Mouse (Mus musculus) intestine, embryonic 16.5 days (tissue): Measurements from ENCODE around the gene Cebpe. TPM values are rescaled to one million over a fixed set of nuclear protein-coding genes. Genes with fewer than 3 reads are reported as not detected.

ENCODE experiments used
- ATAC-seq: fragments of 200-750 bp; cut with Nextera tagmentation; 2 replicates; pipeline ENCODE4 v1.8.0; 2017; ENCODE audit warnings: moderate TSS enrichment, moderate library complexity
- H3K27ac ChIP-seq: fragments of 300-500 bp; sonication (generic); 2 replicates; pipeline ENCODE4 v1.5.1; 2014; ENCODE audit warnings: mild to moderate bottlenecking, low read length
- H3K27me3 ChIP-seq: fragments of 300-500 bp; sonication (generic); replicated peaks from 2 replicates; pipeline ENCODE4 v1.6.1; 2014; ENCODE audit warnings: low read length, control low read depth, mixed read lengths; ENCODE audit not compliant: control insufficient read depth, insufficient read depth
- H3K36me3 ChIP-seq: fragments of 300-500 bp; sonication (generic); 2 replicates; pipeline ENCODE4 v1.6.1; 2014; ENCODE audit warnings: low read length, control low read depth; ENCODE audit not compliant: control insufficient read depth, insufficient read depth
- H3K4me1 ChIP-seq: fragments of 300-500 bp; sonication (generic); 2 replicates; pipeline ENCODE4 v1.6.1; 2014; ENCODE audit warnings: low read length, control low read depth, mixed read lengths; ENCODE audit not compliant: control insufficient read depth, insufficient read depth
- H3K4me2 ChIP-seq: fragments of 300-500 bp; sonication (generic); 2 replicates; pipeline ENCODE4 v1.6.1; 2014; ENCODE audit warnings: low read depth, low read length, control low read depth
- H3K4me3 ChIP-seq: fragments of 300-500 bp; sonication (generic); 2 replicates; pipeline ENCODE4 v1.5.1; 2014; ENCODE audit warnings: mild to moderate bottlenecking, low read length
- H3K9ac ChIP-seq: fragments of 300-500 bp; sonication (generic); 2 replicates; pipeline ENCODE4 v1.6.1; 2014; ENCODE audit warnings: low read depth, low read length
- H3K9me3 ChIP-seq: fragments of 300-500 bp; sonication (generic); 2 replicates; pipeline ENCODE4 v1.6.1; 2016; ENCODE audit warnings: low read length, control low read depth; ENCODE audit not compliant: control insufficient read depth
- WGBS: fragments of 180-500 bp; shearing (Covaris S2); extraction: QIAGEN DNeasy Blood & Tissue Kit; methylation state at CpG from one replicate; pipeline ENCODE4 v1.1.7; 2014; 5-methylcytosine and 5-hydroxymethylcytosine counted together
- polyA plus RNA-seq: library from polyadenylated mRNA; unstranded; fragments of >200 nt; fragmentation: Nextera tagmentation; extraction: Ambion mirVana; gene quantifications from 2 replicates; pipeline ENCODE4 v1.2.1, GENCODE M21; 2015

Cebpe gene
- polyA plus RNA-seq, 1 experiment from 2014 or later: not detected

GRCm38 (mm10) chr14:54669381-54669780 lies 42.6 kb downstream of the Cebpe start:
- Histone ChIP-seq H3K27ac (no peak overlapping the region), H3K36me3 (peaks cover 11% of the 10 kb centered on the region)

GRCm38 (mm10) chr14:54664477-54665222 lies 47.3 kb downstream of the Cebpe start:
- peaks cover 28% of the 10 kb centered on the region for H3K36me3 ChIP-seq
- no peaks in the 10 kb centered on the region for H3K9me3 ChIP-seq
- no peak overlapping the region for H3K9ac ChIP-seq
- no peaks in the 10 kb centered on the region for H3K27me3 ChIP-seq
- no peak for ATAC-seq
- no peak overlapping the region for H3K27ac ChIP-seq
- H3K4me2 ChIP-seq: no peak overlapping the region
- no peaks in the 10 kb centered on the region for H3K4me1 ChIP-seq
- WGBS: 91% methylated on average over 10 of the region's 10 CpGs
- no peak overlapping the region for H3K4me3 ChIP-seq

More at GRCm38 (mm10) chr14:54669381-54669780, 42.6 kb downstream of the Cebpe start:
- WGBS: 77% methylated on average over 4 of the region's 4 CpGs
- Histone ChIP-seq H3K27me3 (no peaks in the 10 kb centered on the region), H3K9ac (no peak overlapping the region), H3K9me3 (no peaks in the 10 kb centered on the region), H3K4me3 (no peak overlapping the region), H3K4me1 (no peaks in the 10 kb centered on the region), H3K4me2 (no peak overlapping the region)
- no peak for ATAC-seq

Other genes with a start within 250 kb of the Cebpe start
- 53.4 and 65.3 TPM in 2 replicates for gene Lrp10, start 248.0 kb downstream of the Cebpe start, polyA plus RNA-seq
- 1.2 and 1.6 TPM in 2 replicates for gene Rem2, start 236.1 kb downstream of the Cebpe start, polyA plus RNA-seq
- gene Prmt5, start 194.6 kb downstream of the Cebpe start, polyA plus RNA-seq: 67.2 and 71.8 TPM in 2 replicates
- 46.9 and 56.0 TPM in 2 replicates for gene Haus4, start 157.6 kb downstream of the Cebpe start, polyA plus RNA-seq
- gene Ajuba, start 134.6 kb downstream of the Cebpe start, polyA plus RNA-seq: 12.9 and 13.1 TPM in 2 replicates
- gene 4931414P19Rik, start 106.2 kb downstream of the Cebpe start, polyA plus RNA-seq: 6.0 and 7.8 TPM in 2 replicates
- 358 and 395 TPM in 2 replicates for gene Psmb5, start 94.2 kb downstream of the Cebpe start, polyA plus RNA-seq
- not detected in 2 replicates for gene Psmb11, start 90.7 kb downstream of the Cebpe start, polyA plus RNA-seq
- not detected in 2 replicates for gene Gm17606, start 71.2 kb downstream of the Cebpe start, polyA plus RNA-seq
- 1.5 and 1.7 TPM in 2 replicates for gene Cdh24, start 70.8 kb downstream of the Cebpe start, polyA plus RNA-seq
- 82.0 and 90.2 TPM in 2 replicates for gene 1700123O20Rik, start 26.0 kb downstream of the Cebpe start, polyA plus RNA-seq
- gene Acin1, start 25.2 kb downstream of the Cebpe start, polyA plus RNA-seq: 78.7 and 82.6 TPM in 2 replicates
- gene Gm29776, start 13.3 kb downstream of the Cebpe start, polyA plus RNA-seq: 0.07 and 0.15 TPM in 2 replicates
- gene Slc7a8, start 69.8 kb upstream of the Cebpe start, polyA plus RNA-seq: 45.7 and 60.3 TPM in 2 replicates
- gene Rnf212b, start 102.0 kb upstream of the Cebpe start, polyA plus RNA-seq: 0.13 TPM in 1 of 2 replicates, not detected in the other
- gene Homez, start 158.8 kb upstream of the Cebpe start, polyA plus RNA-seq: 6.1 and 10.2 TPM in 2 replicates
- gene Ppp1r3e, start 165.4 kb upstream of the Cebpe start, polyA plus RNA-seq: 1.4 and 1.8 TPM in 2 replicates
- 5.1 and 5.8 TPM in 2 replicates for gene Bcl2l2, start 171.2 kb upstream of the Cebpe start, polyA plus RNA-seq
- gene Gm20521, start 171.3 kb upstream of the Cebpe start, polyA plus RNA-seq: 0.49 and 0.76 TPM in 2 replicates
- 79.8 and 84.7 TPM in 2 replicates for gene Pabpn1, start 180.3 kb upstream of the Cebpe start, polyA plus RNA-seq
- gene Slc22a17, start 201.0 kb upstream of the Cebpe start, polyA plus RNA-seq: 21.2 and 23.8 TPM in 2 replicates
- 17.1 and 18.0 TPM in 2 replicates for gene Efs, start 214.0 kb upstream of the Cebpe start, polyA plus RNA-seq
- gene Il25, start 220.5 kb upstream of the Cebpe start, polyA plus RNA-seq: 0.12 TPM in 1 of 2 replicates, not detected in the other
- 2.0 and 2.8 TPM in 2 replicates for gene Cmtm5, start 224.1 kb upstream of the Cebpe start, polyA plus RNA-seq